Mouse (Mus musculus) c-Kit-negative CD71-positive TER-119-positive erythroid progenitor cells, embryonic 14.5 days (primary cell): ENCODE data around the gene Lingo2.
"Not testable (repeated sequence)": the region's sequence is repeated elsewhere in the genome, so short reads cannot be mapped to it uniquely, and the experiment has no call there.

ENCODE experiments used
- DNase-seq: peaks from one replicate; pipeline ENCODE4 v3.0.0-alpha.2; 2013; ENCODE audit warnings: low read depth, low spot score

The Lingo2 gene

DNA sequence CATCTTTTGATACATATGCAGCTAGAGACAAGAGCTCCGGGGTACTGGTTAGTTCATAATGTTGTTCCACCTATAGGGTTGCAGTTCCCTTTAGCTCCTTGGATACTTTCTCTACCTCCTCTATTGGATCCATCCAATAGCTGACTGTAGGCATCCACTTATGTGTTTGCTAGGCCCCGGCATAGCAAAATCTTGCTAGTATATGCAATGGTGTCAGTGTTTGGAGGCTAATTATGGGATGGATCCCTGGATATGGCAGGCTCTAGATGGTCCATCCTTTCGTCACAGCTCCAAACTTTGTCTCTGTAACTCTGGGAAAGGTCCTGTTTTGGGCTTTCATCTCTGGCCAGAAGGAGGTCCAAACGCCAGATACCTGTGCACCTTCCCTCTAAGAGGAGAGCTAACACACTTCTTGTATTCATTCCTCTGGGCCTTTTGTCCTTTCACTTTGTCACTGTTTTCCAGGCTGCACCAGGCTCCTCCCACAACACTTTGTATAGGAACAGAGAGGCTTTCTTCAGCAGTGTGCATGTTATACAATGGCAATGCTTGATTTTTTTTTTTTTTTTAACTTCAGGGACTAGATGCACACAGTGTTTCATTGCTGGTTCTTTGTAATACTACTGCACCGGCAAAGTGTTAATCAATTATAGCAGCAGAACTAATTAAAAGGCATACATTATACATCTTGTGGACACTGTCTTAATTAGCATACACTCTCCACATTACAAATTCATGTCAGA is 1262.9 kb downstream of the Lingo2 start:
- not testable (repeated sequence) for DNase-seq
